9 mouse cellular contexts compared by ENCODE assay signal in the genomic region with DNA sequence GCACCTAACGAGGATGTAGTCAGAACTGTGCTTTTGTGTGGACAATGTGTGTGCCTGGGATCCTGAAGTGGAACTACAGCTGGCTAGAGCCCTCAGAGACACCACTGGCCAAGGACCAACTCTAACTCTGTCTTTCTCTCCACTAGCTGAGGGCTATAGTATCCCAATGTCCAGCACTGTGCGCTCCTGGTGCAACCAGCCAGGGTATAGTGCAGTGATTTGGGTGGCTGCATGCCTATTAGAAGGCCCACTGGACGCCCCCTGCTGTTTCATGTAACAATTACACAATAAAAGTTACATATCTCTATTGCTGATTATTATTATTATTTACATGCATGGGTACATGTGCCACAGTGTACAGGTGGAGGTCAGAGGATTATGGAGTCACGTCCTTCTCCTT. TPM values are rescaled to one million over a fixed set of nuclear protein-coding genes. Genes with fewer than 3 reads are reported as not detected.
A peak's percentile ranks its signal among the peaks of the same experiment; 100 is the strongest.
DNase-seq lines count a peak whose midpoint lies in the region; ATAC-seq lines count a peak whose summit lies in the region.
"Had no signal": no experiment of that assay in that cellular context is flagged by ENCODE, and none has a peak within 500 bp of the region (broad histone marks: within the 10 kb centered on the region; RNA-seq: fewer than 3 reads in every experiment).

No protein-coding gene starts in this region.

- no peak overlapping the region for H3K27ac ChIP-seq in midbrain, embryonic 13.5 days
- no peak overlapping the region for H3K27ac ChIP-seq in midbrain, embryonic 11.5 days (ENCODE audit: low read depth, low read length)

- no peaks in the 10 kb centered on the region for H3K9me3 ChIP-seq in midbrain, embryonic 13.5 days
- no peaks in the 10 kb centered on the region for H3K9me3 ChIP-seq in midbrain, embryonic 11.5 days (ENCODE audit: control insufficient read depth, low read length)

- no peak overlapping the region; the same call in 1 of the 2 replicates for H3K9ac ChIP-seq in midbrain, embryonic 13.5 days (replicated peaks)
- no peak overlapping the region for H3K9ac ChIP-seq in midbrain, embryonic 11.5 days (ENCODE audit: low read length)

- peaks cover 36% of the 10 kb centered on the region for H3K4me1 ChIP-seq in midbrain, embryonic 13.5 days (replicated peaks)
- H3K4me1 ChIP-seq in midbrain, embryonic 11.5 days (ENCODE audit: control insufficient read depth, insufficient read depth, low read length): peaks cover 19% of the 10 kb centered on the region

- 54% methylated on average over 4 of the region's 4 CpGs for WGBS in midbrain, embryonic 13.5 days
- 64% methylated on average over 4 of the region's 4 CpGs for WGBS in midbrain, embryonic 11.5 days

- no peak for ATAC-seq in midbrain, embryonic 13.5 days
- no peak for ATAC-seq in midbrain, embryonic 11.5 days (ENCODE audit: low FRiP score)

- H3K4me3 ChIP-seq in midbrain, embryonic 13.5 days (replicated peaks): no peak overlapping the region
- no peak overlapping the region for H3K4me3 ChIP-seq in midbrain, embryonic 11.5 days (ENCODE audit: low read depth, low read length)
- H3K4me3 ChIP-seq: myocyte had no signal

- H3K4me2 ChIP-seq in midbrain, embryonic 13.5 days (replicated peaks): peak overlapping the region; percentile 10; the same call in 1 of the 2 replicates
- no peak overlapping the region for H3K4me2 ChIP-seq in midbrain, embryonic 11.5 days

- no peaks in the 10 kb centered on the region for H3K27me3 ChIP-seq in midbrain, embryonic 13.5 days
- no peaks in the 10 kb centered on the region for H3K27me3 ChIP-seq in midbrain, embryonic 11.5 days (ENCODE audit: control insufficient read depth, insufficient read depth, low read length)

- H3K36me3 ChIP-seq in midbrain, embryonic 13.5 days: peaks cover 8% of the 10 kb centered on the region
- no peaks in the 10 kb centered on the region for H3K36me3 ChIP-seq in midbrain, embryonic 11.5 days (ENCODE audit: control insufficient read depth, insufficient read depth, low read length)

- DNase-seq in embryo, embryonic 10 days (ENCODE audit: low spot score): peak; percentile 62
- DNase-seq in embryo, embryonic 9.5 days (ENCODE audit: extremely low spot score): no peak
- no peak for DNase-seq in midbrain, embryonic 11.5 days (ENCODE audit: low spot score, missing footprints)
- DNase-seq in adrenal gland, postnatal 10 days: peak; percentile 54
- DNase-seq in induced T-regulatory cell, adult 2 months (ENCODE audit: low read depth): peak; percentile 84
- DNase-seq in retina, embryonic 14.5 days (ENCODE audit: low spot score): peak; percentile 80
- no peak for DNase-seq in ovary, postnatal 36 days (ENCODE audit: low spot score)

RNA-seq across cellular contexts. Expression of gene Ss18l1, which starts 3.0 kb away (rescaled TPM):
- 51.2 and 54.8 TPM in 2 replicates for polyA plus RNA-seq in midbrain, embryonic 13.5 days (2015; fragmentation: Nextera tagmentation; extraction: Ambion mirVana)
- 14.6 and 17.8 TPM in 2 replicates for polyA plus RNA-seq in midbrain, embryonic 11.5 days (2014; fragmentation: Nextera tagmentation; extraction: Ambion mirVana)
- total RNA-seq in adrenal gland, postnatal 10 days (2021): 1 to 10 TPM; 5.1 to 5.9 TPM

RNA-seq across cellular contexts. Expression of gene Psma7, which starts 3.0 kb away (rescaled TPM):
- 676 and 705 TPM in 2 replicates for polyA plus RNA-seq in midbrain, embryonic 13.5 days (2015; fragmentation: Nextera tagmentation; extraction: Ambion mirVana)
- polyA plus RNA-seq in midbrain, embryonic 11.5 days (2014; fragmentation: Nextera tagmentation; extraction: Ambion mirVana): 697 and 701 TPM in 2 replicates
- total RNA-seq in adrenal gland, postnatal 10 days (2021): 100 to 1,000 TPM; 216 to 235 TPM

RNA-seq across cellular contexts. Expression of gene Lsm14b, which starts 20.5 kb away (rescaled TPM):
- 20.9 and 24.8 TPM in 2 replicates for polyA plus RNA-seq in midbrain, embryonic 13.5 days (2015; fragmentation: Nextera tagmentation; extraction: Ambion mirVana)
- 11.1 and 14.5 TPM in 2 replicates for polyA plus RNA-seq in midbrain, embryonic 11.5 days (2014; fragmentation: Nextera tagmentation; extraction: Ambion mirVana)
- 10 to 100 TPM; 33.2 to 35.9 TPM for total RNA-seq in adrenal gland, postnatal 10 days (2021)

RNA-seq across cellular contexts. Expression of gene Mtg2, which starts 25.1 kb away (rescaled TPM):
- polyA plus RNA-seq in midbrain, embryonic 13.5 days (2015; fragmentation: Nextera tagmentation; extraction: Ambion mirVana): 37.1 and 37.3 TPM in 2 replicates
- polyA plus RNA-seq in midbrain, embryonic 11.5 days (2014; fragmentation: Nextera tagmentation; extraction: Ambion mirVana): 29.8 and 30.3 TPM in 2 replicates
- 10 to 100 TPM; 13.1 to 18.9 TPM for total RNA-seq in adrenal gland, postnatal 10 days (2021)

RNA-seq across cellular contexts. Expression of gene Hrh3, which starts 59.0 kb away (rescaled TPM):
- polyA plus RNA-seq in midbrain, embryonic 13.5 days (2015; fragmentation: Nextera tagmentation; extraction: Ambion mirVana): 4.4 and 5.1 TPM in 2 replicates
- polyA plus RNA-seq in midbrain, embryonic 11.5 days (2014; fragmentation: Nextera tagmentation; extraction: Ambion mirVana): 3.0 and 3.2 TPM in 2 replicates
- under 1 TPM; 0.09 to 0.76 TPM for total RNA-seq in adrenal gland, postnatal 10 days (2021)

Comparison
In these comparisons a context has a peak if more than half of its experiments do, and no peak if none do; other contexts are left out.
1. DNase-seq: peak in embryo, embryonic 10 days (single experiment), adrenal gland, postnatal 10 days (single experiment), induced T-regulatory cell, adult 2 months (single experiment) and retina, embryonic 14.5 days (single experiment); none in embryo, embryonic 9.5 days (single experiment), midbrain, embryonic 11.5 days (single experiment) and ovary, postnatal 36 days (single experiment).